Mouse (Mus musculus) lung, embryonic 16.5 days (tissue): ENCODE data around the gene Tapt1. TPM values are rescaled to one million over a fixed set of nuclear protein-coding genes. Genes with fewer than 3 reads are reported as not detected.

Source experiments
- ATAC-seq: fragments of 200-750 bp; cut with Nextera tagmentation; 2 replicates; pipeline ENCODE4 v1.8.0; 2017; ENCODE audit warnings: low read depth, mild to moderate bottlenecking, moderate library complexity
- H3K27ac ChIP-seq: fragments of 300-500 bp; sonication (generic); 2 replicates; pipeline ENCODE4 v1.5.1; 2014; ENCODE audit warnings: mild to moderate bottlenecking, control low read depth, low read length
- H3K27me3 ChIP-seq: fragments of 300-500 bp; sonication (generic); 2 replicates; pipeline ENCODE4 v1.6.1; 2014; ENCODE audit warnings: low read depth, low read length, mixed read lengths; ENCODE audit not compliant: control insufficient read depth, insufficient read depth
- H3K36me3 ChIP-seq: fragments of 300-500 bp; sonication (generic); 2 replicates; pipeline ENCODE4 v1.6.1; 2014; ENCODE audit warnings: low read length; ENCODE audit not compliant: control insufficient read depth, insufficient read depth
- H3K4me1 ChIP-seq: fragments of 300-500 bp; sonication (generic); replicated peaks from 2 replicates; pipeline ENCODE4 v1.6.1; 2014; ENCODE audit warnings: low read length, mixed read lengths; ENCODE audit not compliant: control insufficient read depth, insufficient read depth
- H3K4me2 ChIP-seq: fragments of 300-500 bp; sonication (generic); 2 replicates; pipeline ENCODE4 v1.6.1; 2014; ENCODE audit warnings: low read depth, low read length, control low read depth
- H3K4me3 ChIP-seq: fragments of 300-500 bp; sonication (generic); 2 replicates; pipeline ENCODE4 v1.5.1; 2014; ENCODE audit warnings: mild to moderate bottlenecking, low read length, control low read depth
- H3K9ac ChIP-seq: fragments of 300-500 bp; sonication (generic); 2 replicates; pipeline ENCODE4 v1.6.1; 2014; ENCODE audit warnings: low read length, control low read depth
- H3K9me3 ChIP-seq: fragments of 300-500 bp; sonication (generic); 2 replicates; pipeline ENCODE4 v1.6.1; 2016; ENCODE audit warnings: low read length; ENCODE audit not compliant: control insufficient read depth
- WGBS: fragments of 180-500 bp; shearing (Covaris S2); extraction: QIAGEN DNeasy Blood & Tissue Kit; methylation state at CpG from one replicate; pipeline ENCODE4 v1.1.7; 2014; 5-methylcytosine and 5-hydroxymethylcytosine counted together
- polyA plus RNA-seq: library from polyadenylated mRNA; unstranded; fragments of >200 nt; fragmentation: Nextera tagmentation; extraction: Ambion mirVana; gene quantifications from 2 replicates; pipeline ENCODE4 v1.2.1, GENCODE M21; 2015

Tapt1 gene
- polyA plus RNA-seq, 1 experiment from 2014 or later = 36.9 TPM

GRCm38 (mm10) chr5:44239187-44240136, 13.0 kb upstream of the Tapt1 start:
- 0 out of 2 replicates have a peak, but pooled peaks have one; percentile 38 for ATAC-seq
- Histone ChIP-seq H3K9ac (no peak overlapping the region), H3K4me3 (no peak overlapping the region), H3K27ac (no peak overlapping the region), H3K9me3 (no peaks in the 10 kb centered on the region), H3K4me2 (no peak overlapping the region), H3K4me1 (no peaks in the 10 kb centered on the region), H3K27me3 (no peaks in the 10 kb centered on the region), H3K36me3 (0 out of 2 replicates have a peak, but pooled peaks cover 3% of the 10 kb centered on the region)
- WGBS = 41% methylated on average over 7 of the region's 7 CpGs

GRCm38 (mm10) chr5:44238201-44238600, 11.8 kb upstream of the Tapt1 start:
- WGBS = 81% methylated on average over 7 of the region's 7 CpGs
- H3K4me2 ChIP-seq = no peak overlapping the region
- H3K27ac ChIP-seq = no peak overlapping the region
- no peaks in the 10 kb centered on the region for H3K27me3 ChIP-seq
- no peaks in the 10 kb centered on the region for H3K4me1 ChIP-seq
- H3K9me3 ChIP-seq = no peaks in the 10 kb centered on the region
- 0 out of 2 replicates have a peak, but pooled peaks cover 3% of the 10 kb centered on the region for H3K36me3 ChIP-seq
- no peak for ATAC-seq
- no peak overlapping the region for H3K4me3 ChIP-seq
- H3K9ac ChIP-seq = no peak overlapping the region

GRCm38 (mm10) chr5:44234606-44235005, 8.2 kb upstream of the Tapt1 start:
- H3K36me3 ChIP-seq = 0 out of 2 replicates have a peak, but pooled peaks cover 3% of the 10 kb centered on the region
- no peaks in the 10 kb centered on the region for H3K4me1 ChIP-seq
- no peak for ATAC-seq
- H3K27me3 ChIP-seq = no peaks in the 10 kb centered on the region
- WGBS = 87% methylated on average over 7 of the region's 7 CpGs
- no peak overlapping the region for H3K4me2 ChIP-seq
- H3K9me3 ChIP-seq = no peaks in the 10 kb centered on the region
- no peak overlapping the region for H3K9ac ChIP-seq
- no peak overlapping the region for H3K27ac ChIP-seq
- H3K4me3 ChIP-seq = no peak overlapping the region

GRCm38 (mm10) chr5:44233933-44234332, 7.5 kb upstream of the Tapt1 start:
- 79% methylated on average over 3 of the region's 3 CpGs for WGBS
- ATAC-seq = no peak

GRCm38 (mm10) chr5:44228756-44229155, 2.3 kb upstream of the Tapt1 start:
- peaks cover 16% of the 10 kb centered on the region for H3K4me1 ChIP-seq
- no peak overlapping the region for H3K27ac ChIP-seq
- WGBS = 68% methylated on average over 4 of the region's 4 CpGs
- no peaks in the 10 kb centered on the region for H3K9me3 ChIP-seq
- no peak overlapping the region for H3K9ac ChIP-seq
- H3K36me3 ChIP-seq = no peaks in the 10 kb centered on the region
- ATAC-seq = no peak
- no peaks in the 10 kb centered on the region for H3K27me3 ChIP-seq
- H3K4me2 ChIP-seq = no peak overlapping the region
- H3K4me3 ChIP-seq = no peak overlapping the region

More at GRCm38 (mm10) chr5:44233933-44234332, 7.5 kb upstream of the Tapt1 start:
- Histone ChIP-seq H3K27ac (no peak overlapping the region), H3K4me2 (no peak overlapping the region), H3K9ac (no peak overlapping the region), H3K36me3 (0 out of 2 replicates have a peak, but pooled peaks cover 3% of the 10 kb centered on the region), H3K27me3 (no peaks in the 10 kb centered on the region), H3K4me1 (no peaks in the 10 kb centered on the region), H3K9me3 (no peaks in the 10 kb centered on the region), H3K4me3 (no peak overlapping the region)

GRCm38 (mm10) chr5:44228323-44228722, 1.9 kb upstream of the Tapt1 start:
- 61% methylated on average over 1 of the region's 1 CpGs for WGBS
- no peak overlapping the region for H3K27ac ChIP-seq
- H3K9ac ChIP-seq = no peak overlapping the region
- H3K36me3 ChIP-seq = no peaks in the 10 kb centered on the region
- no peaks in the 10 kb centered on the region for H3K27me3 ChIP-seq
- no peaks in the 10 kb centered on the region for H3K9me3 ChIP-seq
- no peak overlapping the region for H3K4me3 ChIP-seq
- no peak for ATAC-seq
- peaks cover 16% of the 10 kb centered on the region for H3K4me1 ChIP-seq
- H3K4me2 ChIP-seq = no peak overlapping the region

- H3K4me2 ChIP-seq = peak overlapping the region; percentile 81
- H3K36me3 ChIP-seq = no peaks in the 10 kb centered on the region
- peak overlapping the region; percentile 83 for H3K27ac ChIP-seq
- peak overlapping the region; percentile 93 for H3K4me3 ChIP-seq
- H3K27me3 ChIP-seq = no peaks in the 10 kb centered on the region
- WGBS = 3% methylated on average over 6 of the region's 6 CpGs
- no peak for ATAC-seq
- peak overlapping the region; percentile 97 for H3K9ac ChIP-seq
- peaks cover 16% of the 10 kb centered on the region for H3K4me1 ChIP-seq
- H3K9me3 ChIP-seq = no peaks in the 10 kb centered on the region
These were observed 1.0 kb upstream of the Tapt1 start for GRCm38 (mm10) chr5:44227462-44227840.

GRCm38 (mm10) chr5:44225911-44226520, 410 bp downstream of the Tapt1 start:
- peak overlapping the region; percentile 76 for H3K4me2 ChIP-seq

GRCm38 (mm10) chr5:44224916-44225600, 1.4 kb downstream of the Tapt1 start:
- H3K27me3 ChIP-seq = no peaks in the 10 kb centered on the region
- 47% methylated on average over 4 of the region's 4 CpGs for WGBS
- H3K9ac ChIP-seq = peak overlapping the region; percentile 97; the same call in 1 of the 2 replicates
- H3K36me3 ChIP-seq = no peaks in the 10 kb centered on the region
- H3K4me2 ChIP-seq = peak overlapping the region; percentile 76
- peak overlapping the region; percentile 93 for H3K4me3 ChIP-seq
- H3K27ac ChIP-seq = no peak overlapping the region
- no peak for ATAC-seq
- H3K4me1 ChIP-seq = peaks cover 19% of the 10 kb centered on the region
- H3K9me3 ChIP-seq = no peaks in the 10 kb centered on the region

More at GRCm38 (mm10) chr5:44225911-44226520, 410 bp downstream of the Tapt1 start:
- Histone ChIP-seq H3K27ac (peak overlapping the region; percentile 79), H3K9ac (peak overlapping the region; percentile 97), H3K4me1 (peaks cover 19% of the 10 kb centered on the region), H3K9me3 (no peaks in the 10 kb centered on the region), H3K4me3 (peak overlapping the region; percentile 93), H3K27me3 (no peaks in the 10 kb centered on the region), H3K36me3 (no peaks in the 10 kb centered on the region)
- WGBS = under 1% methylated on average over 61 of the region's 72 CpGs
- ATAC-seq = peak; percentile 58; the same call in 1 of the 2 replicates
